Mouse (Mus musculus): ENCODE data around the gene Tbx2. TPM values are rescaled to one million over a fixed set of nuclear protein-coding genes. Genes with fewer than 3 reads are reported as not detected.

Gene Tbx2
- polyA plus RNA-seq, 1 experiment from 2014 or later, result 1.6 TPM

GRCm38 (mm10) chr11:85843347-85843692, 11.0 kb downstream of the Tbx2 start:
- Histone ChIP-seq H3K27me3 (peaks cover 93% of the 10 kb centered on the region), H3K27ac (replicated peaks) (peak overlapping the region; percentile 52), H3K4me1 (replicated peaks) (peaks cover 40% of the 10 kb centered on the region), H3K9ac (peak overlapping the region; percentile 49), H3K4me2 (peak overlapping the region; percentile 74), H3K9me3 (no peaks in the 10 kb centered on the region), H3K4me3 (peak overlapping the region; percentile 42), H3K36me3 (no peaks in the 10 kb centered on the region)
- under 1% methylated on average over 18 of the region's 18 CpGs for WGBS
- peak; percentile 24; the same call in 1 of the 2 replicates for ATAC-seq (ENCODE audit: low read depth)

- peaks cover 86% of the 10 kb centered on the region for H3K27me3 ChIP-seq
- H3K4me1 ChIP-seq (replicated peaks), result peaks cover 39% of the 10 kb centered on the region
- peak overlapping the region; percentile 42 for H3K4me3 ChIP-seq
- WGBS, result under 1% methylated on average over 54 of the region's 54 CpGs
- H3K9me3 ChIP-seq, result no peaks in the 10 kb centered on the region
- peak overlapping the region; percentile 54 for H3K9ac ChIP-seq
- H3K27ac ChIP-seq (replicated peaks), result 0 out of 2 replicates have a peak overlapping the region, but pooled peaks have one; percentile 52
- ATAC-seq (ENCODE audit: low read depth), result peak; percentile 61
- no peaks in the 10 kb centered on the region for H3K36me3 ChIP-seq
- peak overlapping the region; percentile 74 for H3K4me2 ChIP-seq
Observed at GRCm38 (mm10) chr11:85844144-85844965, 12.0 kb downstream of the Tbx2 start.

GRCm38 (mm10) chr11:85844971-85845370, 12.6 kb downstream of the Tbx2 start:
- H3K9me3 ChIP-seq, result no peaks in the 10 kb centered on the region
- no peak overlapping the region for H3K9ac ChIP-seq
- no peaks in the 10 kb centered on the region for H3K36me3 ChIP-seq
- peaks cover 39% of the 10 kb centered on the region for H3K4me1 ChIP-seq (replicated peaks)
- 25% methylated on average over 5 of the region's 5 CpGs for WGBS
- H3K4me2 ChIP-seq, result peak overlapping the region; percentile 74
- no peak for ATAC-seq (ENCODE audit: low read depth)
- no peak overlapping the region for H3K27ac ChIP-seq (replicated peaks)
- no peak overlapping the region for H3K4me3 ChIP-seq
- H3K27me3 ChIP-seq, result peaks cover 82% of the 10 kb centered on the region

- 38% methylated on average over 5 of the region's 5 CpGs for WGBS
Observed at GRCm38 (mm10) chr11:85845921-85846320, 13.6 kb downstream of the Tbx2 start.

GRCm38 (mm10) chr11:85846509-85846908, 14.2 kb downstream of the Tbx2 start:
- Histone ChIP-seq H3K9me3 (no peaks in the 10 kb centered on the region), H3K4me1 (replicated peaks) (peaks cover 27% of the 10 kb centered on the region), H3K36me3 (no peaks in the 10 kb centered on the region), H3K27ac (replicated peaks) (no peak overlapping the region), H3K4me3 (no peak overlapping the region), H3K4me2 (no peak overlapping the region), H3K9ac (no peak overlapping the region), H3K27me3 (peaks cover 73% of the 10 kb centered on the region)
- no peak for ATAC-seq (ENCODE audit: low read depth)
- WGBS, result 35% methylated on average over 4 of the region's 4 CpGs

More at GRCm38 (mm10) chr11:85845921-85846320, 13.6 kb downstream of the Tbx2 start:
- peaks cover 31% of the 10 kb centered on the region for H3K4me1 ChIP-seq (replicated peaks)
- H3K4me2 ChIP-seq, result no peak overlapping the region
- H3K9ac ChIP-seq, result no peak overlapping the region
- no peak overlapping the region for H3K4me3 ChIP-seq
- H3K9me3 ChIP-seq, result no peaks in the 10 kb centered on the region
- H3K27me3 ChIP-seq, result peaks cover 79% of the 10 kb centered on the region
- no peak overlapping the region for H3K27ac ChIP-seq (replicated peaks)
- no peaks in the 10 kb centered on the region for H3K36me3 ChIP-seq
- ATAC-seq (ENCODE audit: low read depth), result no peak

GRCm38 (mm10) chr11:85849037-85849436, 16.7 kb downstream of the Tbx2 start:
- no peak overlapping the region for H3K27ac ChIP-seq (replicated peaks)
- peak; percentile 67; the same call in 1 of the 2 replicates for ATAC-seq (ENCODE audit: low read depth)
- WGBS, result 2% methylated on average over 21 of the region's 21 CpGs
- H3K4me3 ChIP-seq, result peak overlapping the region; percentile 30
- no peaks in the 10 kb centered on the region for H3K36me3 ChIP-seq
- peak overlapping the region; percentile 62 for H3K4me2 ChIP-seq
- peaks cover 48% of the 10 kb centered on the region for H3K27me3 ChIP-seq
- H3K4me1 ChIP-seq (replicated peaks), result peaks cover 6% of the 10 kb centered on the region
- 0 out of 2 replicates have a peak overlapping the region, but pooled peaks have one; percentile 39 for H3K9ac ChIP-seq
- no peaks in the 10 kb centered on the region for H3K9me3 ChIP-seq

GRCm38 (mm10) chr11:85850233-85850632, 17.9 kb downstream of the Tbx2 start, which contains the start of gene Gm11444:
Gene Gm11444, minus strand, starts transcription at chr11:85850333.
- Histone ChIP-seq H3K9me3 (no peaks in the 10 kb centered on the region), H3K4me2 (peak within 1 kb of the TSS; percentile 62), H3K36me3 (no peaks in the 10 kb centered on the region), H3K27me3 (peaks cover 36% of the 10 kb centered on the region), H3K4me1 (replicated peaks) (no peaks in the 10 kb centered on the region), H3K4me3 (peak within 1 kb of the TSS; percentile 30; the same call in 1 of the 2 replicates), H3K27ac (replicated peaks) (no peak within 1 kb of the TSS), H3K9ac (no peak within 1 kb of the TSS)
- 80% methylated on average over 6 of the region's 6 CpGs for WGBS
- no peak for ATAC-seq (ENCODE audit: low read depth)

- H3K4me1 ChIP-seq (replicated peaks), result no peaks in the 10 kb centered on the region
- no peak overlapping the region for H3K4me3 ChIP-seq
- no peaks in the 10 kb centered on the region for H3K9me3 ChIP-seq
- H3K27ac ChIP-seq (replicated peaks), result no peak overlapping the region
- H3K27me3 ChIP-seq, result peaks cover 31% of the 10 kb centered on the region
- no peak overlapping the region for H3K4me2 ChIP-seq
- H3K36me3 ChIP-seq, result no peaks in the 10 kb centered on the region
- H3K9ac ChIP-seq, result no peak overlapping the region
- WGBS, result 42% methylated on average over 6 of the region's 6 CpGs
- no peak for ATAC-seq (ENCODE audit: low read depth)
Observed at GRCm38 (mm10) chr11:85850758-85851157, 18.4 kb downstream of the Tbx2 start.

- H3K9me3 ChIP-seq, result no peaks in the 10 kb centered on the region
- H3K4me2 ChIP-seq, result no peak overlapping the region
- H3K4me1 ChIP-seq (replicated peaks), result no peaks in the 10 kb centered on the region
- no peak overlapping the region for H3K4me3 ChIP-seq
- H3K9ac ChIP-seq, result no peak overlapping the region
- no peaks in the 10 kb centered on the region for H3K36me3 ChIP-seq
- H3K27me3 ChIP-seq, result no peaks in the 10 kb centered on the region; the same call in 1 of the 2 replicates
- WGBS, result 11% methylated on average over 6 of the region's 6 CpGs
- no peak for ATAC-seq (ENCODE audit: low read depth)
- H3K27ac ChIP-seq (replicated peaks), result no peak overlapping the region
Observed at GRCm38 (mm10) chr11:85857997-85858698, 25.8 kb downstream of the Tbx2 start.

- Histone ChIP-seq H3K27ac (replicated peaks) (no peak overlapping the region), H3K27me3 (no peaks in the 10 kb centered on the region), H3K36me3 (no peaks in the 10 kb centered on the region), H3K4me3 (no peak overlapping the region), H3K9me3 (no peaks in the 10 kb centered on the region), H3K9ac (no peak overlapping the region), H3K4me1 (replicated peaks) (no peaks in the 10 kb centered on the region), H3K4me2 (no peak overlapping the region)
- 37% methylated on average over 7 of the region's 7 CpGs for WGBS
- ATAC-seq (ENCODE audit: low read depth), result no peak
Observed at GRCm38 (mm10) chr11:85864363-85864762, 32.0 kb downstream of the Tbx2 start.

- Histone ChIP-seq H3K36me3 (no peaks in the 10 kb centered on the region), H3K27me3 (peaks cover 25% of the 10 kb centered on the region), H3K9me3 (no peaks in the 10 kb centered on the region), H3K4me2 (peak overlapping the region; percentile 22; the same call in 1 of the 2 replicates), H3K27ac (replicated peaks) (no peak overlapping the region), H3K4me3 (no peak overlapping the region), H3K4me1 (replicated peaks) (no peaks in the 10 kb centered on the region), H3K9ac (no peak overlapping the region)
- ATAC-seq (ENCODE audit: low read depth), result no peak
- WGBS, result 52% methylated on average over 24 of the region's 24 CpGs
Observed at GRCm38 (mm10) chr11:85876059-85876788, 43.9 kb downstream of the Tbx2 start.

Data from neural tube, embryonic 13.5 days (tissue).